Mouse (Mus musculus) layer of hippocampus, postnatal 14 days (tissue): ENCODE measurements around the gene Kcnt1. TPM values are rescaled to one million over a fixed set of nuclear protein-coding genes. Genes with fewer than 3 reads are reported as not detected.
A peak's percentile ranks its signal among the peaks of the same experiment; 100 is the strongest.

Experiments
- DNase-seq, 2 experiments: peaks; one replicate each; pipeline ENCODE4 v3.0.0; 2021 to 2022; ENCODE audit warnings: low spot score in 2 of 2, mixed read lengths in 1 of 2
- total RNA-seq, 2 experiments: library from RNA; stranded (reverse); gene quantifications; 2 replicates each; pipeline ENCODE4 v1.2.3; 2021

The Kcnt1 gene
- total RNA-seq, 2 experiments from 2014 or later: 43.8 to 69.9 TPM

DNA sequence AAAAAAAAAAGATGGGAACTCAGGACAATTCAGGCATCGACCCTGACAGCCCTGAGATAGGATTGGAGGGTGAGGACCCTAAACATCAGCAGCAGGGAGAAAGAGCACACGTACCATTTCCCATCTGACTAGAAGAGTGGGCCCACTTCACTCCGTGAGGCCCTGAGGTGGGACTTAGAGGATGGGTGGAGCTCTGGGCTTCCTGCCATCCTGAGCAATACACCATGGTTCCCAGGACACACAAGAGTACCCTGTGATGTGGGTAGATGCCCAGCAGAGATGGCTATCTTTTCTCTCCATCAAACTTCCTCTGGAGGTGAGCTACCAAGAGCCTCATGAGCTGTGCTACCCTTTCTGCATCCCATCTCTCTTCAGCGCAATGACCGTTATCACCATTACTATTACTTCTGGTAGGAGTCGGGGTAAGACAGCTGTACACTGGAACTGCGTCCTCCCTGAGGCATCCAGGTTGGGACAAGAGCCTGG, 13.8 kb downstream of the Kcnt1 start:
- no peak for DNase-seq

DNA sequence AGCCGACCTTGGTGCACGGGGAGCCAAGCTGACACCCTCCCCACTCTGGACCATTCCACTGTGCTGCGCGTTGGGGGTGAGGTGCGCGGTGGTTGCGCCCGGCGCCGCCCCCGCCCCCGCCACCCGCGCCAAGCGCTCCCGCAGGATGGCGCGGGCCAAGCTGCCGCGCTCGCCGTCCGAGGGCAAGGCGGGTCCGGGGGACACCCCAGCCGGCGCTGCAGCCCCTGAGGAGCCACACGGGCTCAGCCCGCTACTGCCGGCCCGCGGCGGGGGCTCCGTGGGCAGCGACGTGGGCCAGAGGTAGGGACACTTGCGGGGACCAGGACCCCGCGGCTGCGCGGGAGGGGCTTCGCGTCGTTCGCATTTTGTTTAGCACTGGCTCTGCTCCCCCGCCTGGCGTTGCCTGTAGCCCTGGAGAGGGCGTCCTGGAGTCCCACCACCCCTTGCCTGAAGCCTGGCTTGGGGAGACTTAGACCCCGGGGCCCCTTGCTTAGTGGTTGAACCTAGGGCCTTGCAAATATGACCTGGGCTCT, 14.3 kb downstream of the Kcnt1 start:
- DNase-seq: peak in 1 of 2 experiments; percentile 24

DNA sequence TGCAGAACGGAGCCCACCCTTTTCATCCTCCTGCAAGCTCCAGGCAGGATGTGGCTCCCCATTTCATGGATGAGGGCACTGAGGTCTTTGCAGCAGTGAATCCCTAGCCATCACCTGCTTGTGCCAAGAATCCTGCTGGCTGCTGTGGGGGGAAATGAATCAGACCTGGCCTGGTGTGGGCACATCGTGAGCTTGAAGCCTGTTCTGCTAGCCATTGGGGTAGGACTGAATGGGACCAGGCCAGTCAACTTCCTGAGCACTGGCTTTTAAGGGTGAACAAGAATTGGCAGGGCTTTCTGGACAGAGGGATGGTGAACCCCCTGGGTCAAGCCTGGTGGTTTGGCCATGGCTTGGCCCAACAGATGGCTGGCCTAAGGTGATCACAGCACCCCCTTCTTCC, 15.0 kb downstream of the Kcnt1 start:
- DNase-seq: no peak

DNA sequence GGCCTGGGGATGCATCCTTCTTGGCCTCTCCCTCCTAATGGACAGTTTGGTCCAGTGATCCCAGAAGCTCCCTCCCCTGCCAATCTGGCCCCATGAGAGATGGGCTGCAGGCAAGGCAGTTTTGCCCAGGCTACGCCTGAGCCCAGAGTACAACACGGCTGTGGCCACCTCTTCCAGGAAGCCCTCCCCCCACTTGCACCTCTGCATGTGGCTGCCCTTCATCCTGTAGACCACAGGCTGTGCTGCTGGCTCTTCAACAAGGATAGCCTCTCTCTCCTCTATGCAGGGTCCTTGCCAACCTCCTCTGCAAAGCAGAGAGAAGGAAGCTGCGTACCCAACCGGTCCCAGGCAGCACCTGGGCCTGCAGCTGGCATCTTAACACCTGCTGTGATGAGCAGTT, 15.5 kb downstream of the Kcnt1 start:
- no peak for DNase-seq

DNA sequence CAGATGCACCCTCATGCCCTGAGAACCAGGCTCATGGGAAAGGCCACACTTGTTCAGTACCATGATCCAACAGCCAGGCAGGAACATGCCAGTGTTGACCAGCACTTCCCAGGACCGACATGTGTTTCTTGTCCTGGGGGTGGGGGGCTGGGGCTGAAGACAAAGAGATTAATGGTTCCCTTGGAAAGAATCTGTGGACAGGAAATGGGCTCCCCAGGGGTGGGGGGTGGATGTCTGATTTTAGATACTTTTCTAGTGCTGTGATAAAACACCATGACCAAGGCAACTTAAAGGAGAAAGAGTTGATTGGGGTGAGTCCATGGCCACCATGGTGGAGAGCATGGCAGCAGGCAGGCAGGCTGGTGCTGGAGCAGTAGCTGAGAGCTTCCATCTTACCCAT, 18.7 kb downstream of the Kcnt1 start:
- DNase-seq: no peak

DNA sequence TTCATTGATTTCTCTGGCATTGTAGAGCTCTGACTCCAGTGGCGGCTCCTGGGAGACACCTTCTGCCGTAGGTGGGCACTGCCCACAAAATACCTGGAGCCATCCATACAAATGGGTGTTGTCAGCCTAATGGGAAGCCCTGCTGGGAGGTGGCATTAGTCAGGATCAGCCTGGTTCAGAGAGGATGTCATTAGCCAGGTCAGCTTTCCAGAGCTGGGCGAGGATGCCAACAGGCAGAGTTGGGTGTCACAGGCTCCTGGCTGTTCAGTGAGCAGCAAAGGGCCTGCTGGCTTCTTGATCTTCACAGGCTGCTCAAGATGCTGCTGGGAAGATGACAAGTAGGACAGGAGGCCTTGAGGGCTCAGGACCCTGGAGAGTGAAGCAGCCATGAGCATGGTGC, 21.2 kb downstream of the Kcnt1 start:
- no peak for DNase-seq

DNA sequence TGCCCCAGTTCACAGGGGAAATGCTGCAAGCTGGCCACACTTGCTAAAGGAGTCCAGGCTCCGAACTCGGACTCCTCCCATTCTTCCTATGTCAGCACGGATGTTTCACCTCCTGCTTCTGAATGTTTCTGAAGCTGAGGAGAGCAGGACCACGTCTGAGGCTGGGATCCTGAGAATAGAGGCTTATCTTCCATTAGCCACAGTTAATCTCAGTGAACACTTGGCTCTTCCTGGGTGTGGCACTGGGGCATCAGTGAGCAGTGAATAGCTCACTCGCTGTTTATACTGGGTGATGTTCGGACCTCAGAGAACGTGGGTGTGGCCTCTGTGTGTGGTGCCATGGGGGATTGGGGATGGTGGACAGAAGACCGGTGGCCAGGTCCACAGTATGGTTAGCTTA, 23.7 kb downstream of the Kcnt1 start:
- no peak for DNase-seq

DNA sequence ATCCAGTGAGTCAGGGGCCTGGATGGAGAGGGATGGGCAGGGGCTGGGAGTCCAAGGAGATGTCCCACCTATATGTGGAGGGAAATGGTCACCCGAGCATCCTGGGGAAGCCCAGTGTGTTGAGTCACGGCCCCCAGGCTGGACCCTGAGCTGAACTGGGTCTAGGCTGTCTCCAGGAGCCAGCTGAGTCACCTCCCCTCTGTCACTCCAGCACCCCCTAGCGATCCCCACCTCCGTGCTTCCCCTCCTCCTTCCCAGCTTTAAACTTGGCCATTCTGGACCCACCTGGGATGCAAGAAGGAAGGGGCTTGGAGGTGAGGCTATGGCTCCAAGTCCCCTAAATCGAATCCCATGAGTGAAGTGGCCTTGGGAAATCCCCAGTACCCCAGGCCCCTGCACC, 24.6 kb downstream of the Kcnt1 start:
- DNase-seq: no peak

DNA sequence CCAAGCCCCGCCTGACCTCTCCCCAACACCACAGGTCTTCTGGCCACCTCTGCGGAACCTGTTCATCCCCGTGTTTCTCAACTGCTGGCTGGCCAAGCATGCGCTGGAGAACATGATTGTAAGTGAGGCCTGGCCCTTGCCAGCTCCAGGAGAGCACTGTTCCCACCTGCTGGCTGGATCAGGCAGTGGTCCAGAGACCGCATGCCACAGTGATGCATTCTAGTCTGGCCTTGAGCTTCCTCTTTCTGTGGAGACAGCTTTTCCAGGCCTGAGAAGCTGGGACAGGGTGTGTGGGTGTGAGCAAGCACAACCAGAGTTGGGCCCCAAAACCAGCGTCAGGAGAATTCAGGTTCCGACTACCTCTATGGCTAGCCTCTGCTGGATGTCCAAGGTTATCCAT, 28.9 kb downstream of the Kcnt1 start:
- no peak for DNase-seq

DNA sequence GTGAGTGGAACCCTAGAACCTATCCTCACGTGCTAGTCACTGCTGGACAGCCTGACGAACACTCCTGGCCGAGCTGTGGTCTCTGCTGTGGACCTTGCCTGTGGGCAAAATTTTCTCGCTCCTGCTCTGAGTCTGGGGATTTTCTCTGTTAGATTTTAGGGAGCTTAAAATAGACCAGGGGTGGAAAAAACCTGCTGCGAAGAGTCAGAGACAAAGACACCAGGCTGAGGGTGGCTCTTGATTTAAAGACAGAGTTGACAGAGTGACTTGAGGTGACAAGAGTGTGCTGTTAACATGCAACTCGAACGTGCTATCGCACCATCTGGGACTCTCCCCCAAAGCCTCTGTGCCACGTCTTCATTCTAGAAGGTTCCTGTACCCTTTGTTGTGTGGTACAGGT, 35.4 kb downstream of the Kcnt1 start:
- no peak for DNase-seq

DNA sequence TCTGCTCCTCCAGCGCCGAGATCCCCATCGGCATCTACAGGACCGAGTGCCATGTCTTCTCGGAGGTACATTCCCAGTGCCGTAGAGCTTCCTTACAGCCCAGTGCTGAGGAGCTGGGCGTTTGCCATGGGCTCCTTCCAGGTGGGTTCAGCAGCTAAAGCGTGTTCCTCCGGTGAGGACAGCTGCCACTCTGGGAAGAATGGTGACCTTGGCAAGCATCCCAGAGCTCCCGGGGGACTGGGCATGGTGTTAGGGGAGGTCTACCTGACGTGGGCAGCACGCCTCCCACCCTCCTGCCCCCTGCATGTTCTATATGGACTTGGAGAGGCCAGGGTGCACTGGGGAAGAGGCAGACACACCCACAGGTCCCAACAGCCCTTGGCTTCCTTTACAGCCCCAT, 46.3 kb downstream of the Kcnt1 start:
- DNase-seq: no peak

DNA sequence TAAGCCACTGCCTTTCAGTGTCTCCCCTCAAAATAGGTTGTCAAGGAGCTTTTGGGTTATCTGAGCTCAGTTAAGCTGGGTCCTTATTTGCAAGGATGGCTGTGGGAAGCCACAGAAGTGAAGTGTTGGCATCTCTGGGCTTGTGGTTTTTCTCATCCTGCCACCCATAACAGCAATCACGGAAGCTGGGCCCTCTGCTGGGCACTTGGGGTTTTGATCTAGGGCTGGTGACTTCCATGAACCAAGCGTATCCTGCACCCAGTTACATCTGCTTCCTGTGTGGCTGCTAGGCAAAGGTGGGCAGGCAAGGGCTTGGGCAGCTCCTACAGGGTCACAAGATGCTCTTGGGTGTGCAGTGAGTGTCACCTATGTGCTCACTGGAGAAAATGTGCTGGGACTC, 49.7 kb downstream of the Kcnt1 start:
- peak; percentile 37 to 43 for DNase-seq

DNA sequence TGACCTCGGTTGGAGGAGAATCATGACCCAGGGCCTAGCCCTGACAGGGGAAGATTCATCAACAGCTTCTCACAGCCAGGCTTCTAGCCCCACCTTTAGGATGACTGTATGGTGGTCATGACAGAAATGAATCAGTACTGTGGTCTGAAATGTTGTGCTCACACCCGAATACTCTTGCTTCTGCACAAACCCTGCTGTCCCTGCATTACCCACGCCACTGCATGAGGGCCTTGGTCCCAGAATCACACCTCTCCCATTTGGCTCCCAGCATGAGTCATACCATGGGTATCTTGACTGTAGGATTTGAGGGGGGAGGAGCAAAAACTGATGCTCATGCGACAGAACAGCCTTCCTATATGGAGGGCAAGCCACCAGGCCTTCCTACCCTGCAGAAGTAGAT, 50.7 kb downstream of the Kcnt1 start:
- DNase-seq: no peak

DNA sequence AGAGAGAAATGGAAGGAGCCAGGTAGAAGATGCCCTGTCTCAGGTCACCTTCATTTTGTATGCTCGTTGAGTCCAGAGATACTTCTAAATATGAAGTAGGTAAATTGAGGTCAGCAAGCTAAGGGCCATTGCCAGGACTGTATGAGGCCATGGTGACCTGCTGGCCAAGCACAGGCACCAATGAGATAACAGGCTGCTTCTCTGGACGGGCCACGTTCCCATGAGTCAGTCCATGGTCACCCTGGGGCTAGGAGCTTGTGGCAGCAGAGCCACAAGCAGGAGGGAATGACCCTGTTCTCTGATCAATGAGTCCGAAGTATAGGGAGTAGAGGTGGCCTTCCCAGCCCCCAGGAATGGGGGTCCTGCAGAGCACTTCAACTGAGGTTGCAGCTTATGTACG, 51.3 kb downstream of the Kcnt1 start:
- no peak for DNase-seq

DNA sequence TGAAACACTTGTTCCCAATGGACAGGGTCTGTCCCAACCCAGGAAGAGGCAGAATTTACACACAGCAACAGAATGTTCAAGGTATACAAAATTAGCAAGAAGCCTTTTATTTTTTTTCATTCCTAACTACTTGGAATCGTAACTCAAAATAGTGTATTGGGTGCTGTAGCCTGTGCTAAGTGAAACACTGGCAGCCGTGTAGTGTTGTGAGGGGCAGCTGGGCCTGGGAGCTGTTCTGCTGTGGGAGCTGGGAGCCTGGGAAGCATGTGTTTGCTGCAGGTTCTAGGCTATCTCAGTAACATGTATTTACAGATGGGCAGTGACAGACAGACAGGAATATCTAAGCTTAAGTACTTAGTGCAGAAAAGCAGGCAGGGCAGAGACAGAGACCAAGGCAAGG, 54.9 kb downstream of the Kcnt1 start:
- no peak for DNase-seq

DNA sequence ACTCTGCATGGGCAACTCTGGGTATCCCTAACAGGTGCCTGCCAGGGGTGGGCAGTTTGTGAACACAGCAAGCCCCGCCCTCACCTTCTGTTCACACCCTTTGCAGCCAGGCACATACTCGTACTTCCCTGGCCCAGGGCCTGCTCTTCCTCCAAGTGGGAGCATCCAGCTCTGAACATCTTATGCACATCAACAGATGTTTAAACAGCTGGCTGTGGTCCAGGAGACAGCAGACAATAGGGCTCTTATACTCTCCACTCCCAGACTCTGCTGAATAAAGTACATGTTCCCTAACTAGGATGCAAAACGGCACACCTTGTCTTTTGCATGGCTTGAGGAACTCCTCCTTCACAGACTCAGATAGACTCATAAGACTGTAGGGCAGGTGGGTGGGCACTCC, 56.4 kb downstream of the Kcnt1 start:
- DNase-seq: no peak

DNA sequence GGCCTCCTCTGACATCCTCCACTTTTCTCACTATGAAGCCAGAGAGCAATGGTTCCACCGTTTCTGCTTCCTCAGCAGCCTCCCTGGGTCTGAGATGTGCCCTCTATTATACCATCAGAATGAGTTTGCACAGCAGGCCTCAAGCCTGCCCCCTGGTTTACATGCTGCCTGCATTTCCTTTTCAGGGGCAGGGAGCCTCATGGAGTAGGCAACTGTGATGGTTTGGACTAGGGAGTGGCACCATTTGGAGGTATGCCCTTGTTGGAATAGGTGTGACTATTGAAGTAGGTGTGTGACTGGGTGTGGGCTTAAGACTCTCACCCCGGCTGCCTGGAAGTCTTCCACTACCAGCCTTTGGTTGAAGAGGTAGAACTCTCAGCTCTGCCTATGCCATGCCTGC, 60.3 kb downstream of the Kcnt1 start:
- no peak for DNase-seq

DNA sequence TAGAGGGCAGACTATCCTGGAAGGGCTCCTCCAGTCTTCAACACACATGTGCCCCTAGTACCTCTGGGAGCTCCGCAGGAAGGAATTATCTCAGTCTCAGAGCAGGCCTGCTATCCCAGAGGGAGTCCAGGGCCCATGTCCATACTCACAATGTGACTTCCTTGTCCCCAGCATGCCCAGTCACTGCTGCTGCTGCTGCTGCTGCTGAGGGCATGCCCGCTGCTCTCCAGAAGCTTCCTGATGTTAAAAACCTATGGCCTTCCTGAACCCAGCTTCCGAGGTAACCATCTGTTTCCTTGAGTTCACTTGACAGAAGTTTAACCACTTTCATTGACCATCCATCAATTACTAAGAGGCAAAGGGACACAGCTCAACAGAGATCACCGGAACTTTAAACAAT, 61.4 kb downstream of the Kcnt1 start:
- no peak for DNase-seq

DNA sequence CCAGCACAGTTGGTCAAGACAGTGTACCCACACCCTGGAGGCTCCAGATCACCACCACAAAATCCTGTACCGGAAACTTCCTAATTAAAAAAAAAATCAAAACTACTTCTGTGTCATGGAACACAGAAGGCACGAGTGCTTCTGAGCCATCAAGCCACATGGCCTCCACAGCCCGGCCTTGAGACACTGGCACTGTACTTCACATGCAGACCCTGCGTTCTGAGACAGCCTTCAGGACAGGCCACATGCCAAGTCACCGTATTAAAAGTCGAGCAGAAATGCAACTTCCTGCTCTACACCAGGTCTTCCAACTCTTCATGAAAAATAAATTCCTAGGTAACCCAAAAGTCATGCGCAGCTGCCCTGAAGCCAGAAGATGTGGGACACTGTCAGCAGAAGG, 64.3 kb downstream of the Kcnt1 start:
- DNase-seq: no peak

DNA sequence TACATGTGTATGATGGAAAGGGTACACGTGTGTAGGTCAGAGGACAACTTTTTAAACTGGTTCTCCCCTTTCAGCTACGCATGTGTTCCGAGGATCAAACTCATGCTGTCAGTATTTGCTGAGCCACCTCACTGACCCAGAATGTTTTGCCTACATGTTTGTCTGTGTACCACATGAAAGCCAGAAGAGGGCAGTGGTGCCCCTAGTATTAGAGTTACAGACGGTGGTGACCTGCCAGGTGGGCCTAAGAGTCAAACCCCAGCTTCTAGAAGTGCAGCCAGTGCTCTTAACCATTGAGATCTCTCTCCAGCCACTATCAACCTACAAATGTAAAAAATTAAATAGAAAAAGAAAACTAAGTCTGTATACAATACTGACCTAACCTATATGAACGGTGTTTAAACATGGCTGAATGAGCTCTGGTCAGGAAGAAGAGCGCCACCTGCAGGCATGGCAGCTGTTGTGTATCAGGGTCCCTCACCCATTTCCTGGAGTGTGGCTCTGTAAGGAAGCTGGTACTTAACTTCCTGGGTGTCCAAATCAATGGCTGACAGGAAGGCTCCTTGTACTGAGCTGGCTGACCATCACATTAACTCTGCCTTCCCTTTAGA, 67.8 kb downstream of the Kcnt1 start:
- no peak for DNase-seq

DNA sequence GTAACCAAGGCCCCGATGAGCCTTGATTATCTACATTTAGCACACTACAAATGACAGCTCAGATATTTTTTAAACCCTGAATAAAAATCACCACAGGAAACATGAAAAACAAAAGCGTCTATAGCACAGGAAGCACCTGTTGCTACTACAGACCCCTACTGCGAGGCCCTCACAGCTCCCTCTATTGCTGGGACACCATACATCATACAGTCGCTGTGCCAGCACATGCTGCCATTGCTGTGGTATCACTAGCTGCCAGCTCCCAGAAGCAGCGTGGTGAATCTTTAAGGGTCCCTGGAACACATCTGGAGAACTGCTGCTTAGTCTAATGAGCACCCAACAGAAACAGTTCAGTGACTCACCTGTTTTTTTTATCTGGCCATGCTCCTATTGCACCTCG, 77.0 kb downstream of the Kcnt1 start:
- DNase-seq: no peak

DNA sequence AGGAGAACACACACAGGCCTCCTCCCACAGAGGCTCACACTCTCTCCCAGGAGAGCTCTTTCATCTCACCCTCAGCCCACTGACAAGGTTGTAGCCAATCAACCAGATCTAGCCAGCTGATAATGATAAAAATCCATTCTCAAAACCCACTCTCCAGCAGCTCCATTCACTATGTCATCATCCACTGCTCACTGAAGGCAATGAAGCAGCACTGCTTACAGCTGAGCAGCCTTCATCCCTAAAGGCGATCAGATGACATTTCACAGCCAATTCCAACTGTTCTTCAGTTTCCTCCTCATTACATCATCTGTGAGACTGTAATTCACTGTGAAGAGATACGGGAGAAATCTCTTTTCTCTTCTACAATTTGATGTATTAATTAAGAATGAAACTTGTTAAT, 80.3 kb downstream of the Kcnt1 start:
- DNase-seq: no peak

DNA sequence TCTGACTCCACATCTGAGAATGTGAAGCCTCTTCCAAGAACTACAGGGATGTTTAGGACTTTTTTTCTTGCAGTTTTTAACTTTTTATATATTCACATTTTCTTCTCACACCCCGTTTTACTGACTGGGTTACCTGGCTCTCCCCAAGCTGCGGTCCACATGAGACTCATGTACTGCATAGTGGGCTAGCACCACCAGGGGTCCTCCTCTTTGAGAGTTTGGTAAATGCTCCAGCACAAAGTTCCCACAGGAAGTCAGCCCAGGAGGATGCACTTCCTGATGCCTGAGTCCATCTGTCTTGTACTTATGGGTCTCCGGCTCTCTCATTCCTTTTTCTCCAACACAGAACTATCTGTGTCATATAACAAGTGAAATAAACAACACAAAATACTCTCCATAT, 84.4 kb downstream of the Kcnt1 start:
- DNase-seq: no peak

DNA sequence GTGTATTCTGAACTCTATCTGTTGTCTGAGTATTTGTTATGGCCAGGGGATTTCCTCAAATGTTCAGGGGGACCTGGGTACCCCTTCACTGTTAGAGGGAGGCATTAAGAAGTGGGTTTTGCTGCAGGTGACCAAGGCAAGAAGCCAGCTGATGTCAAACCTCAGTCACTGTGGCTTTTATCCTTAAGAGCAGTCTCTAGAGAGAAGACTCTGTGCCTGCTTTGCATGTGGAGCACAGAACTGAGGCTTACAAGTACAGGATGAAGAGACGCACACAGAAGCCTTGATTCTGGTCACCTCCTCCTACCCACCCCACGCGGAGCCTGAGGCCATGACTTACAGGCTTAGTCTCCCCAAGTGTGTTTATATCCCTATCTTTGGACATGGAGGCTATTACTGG, 85.8 kb downstream of the Kcnt1 start:
- DNase-seq: no peak
